ENCODE assay signal across 10 mouse cellular contexts in the genomic region with DNA sequence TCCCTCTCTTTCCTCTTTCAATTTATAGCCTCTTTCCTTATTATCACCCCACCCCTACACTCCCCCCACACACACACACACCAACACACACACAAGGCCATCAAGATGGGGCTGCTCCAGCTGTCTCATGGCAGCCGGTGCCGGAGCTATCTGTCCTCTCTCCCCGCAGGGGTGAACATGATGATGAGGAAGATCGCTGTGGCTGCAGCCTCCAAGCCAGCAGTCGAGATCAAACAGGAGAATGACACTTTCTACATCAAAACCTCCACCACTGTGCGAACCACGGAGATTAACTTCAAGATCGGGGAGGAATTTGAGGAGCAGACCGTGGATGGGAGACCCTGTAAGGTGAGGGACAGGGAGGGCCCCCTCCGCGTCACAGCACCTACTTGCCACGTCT. TPM values are rescaled to one million over a fixed set of nuclear protein-coding genes. Genes with fewer than 3 reads are reported as not detected.
DNase-seq lines count a peak whose midpoint lies in the region; ATAC-seq and TF ChIP-seq lines count a peak whose summit lies in the region.
"Had no signal": no experiment of that assay in that cellular context is flagged by ENCODE, and none has a peak within 500 bp of the region (broad histone marks: within the 10 kb centered on the region; RNA-seq: fewer than 3 reads in every experiment).

No protein-coding gene starts in this region.

- H3K36me3 ChIP-seq in neural tube, embryonic 11.5 days (ENCODE audit: control insufficient read depth, insufficient read depth, low read length): peaks cover 3% of the 10 kb centered on the region; the same call in 1 of the 2 replicates
- H3K36me3 ChIP-seq in liver, embryonic 14.5 days (replicated peaks; ENCODE audit: control insufficient read depth, insufficient read depth, low read depth): no peaks in the 10 kb centered on the region

- H3K9ac ChIP-seq in neural tube, embryonic 11.5 days (ENCODE audit: low read length): peak overlapping the region; percentile 53
- H3K9ac ChIP-seq in liver, embryonic 14.5 days (replicated peaks): no peak overlapping the region

- no peaks in the 10 kb centered on the region for H3K9me3 ChIP-seq in neural tube, embryonic 11.5 days (ENCODE audit: control insufficient read depth, low read length)
- no peaks in the 10 kb centered on the region for H3K9me3 ChIP-seq in liver, embryonic 14.5 days (ENCODE audit: control insufficient read depth, low read length)

- no peak for ATAC-seq in neural tube, embryonic 11.5 days (ENCODE audit: insufficient read depth, low FRiP score, low TSS enrichment)
- ATAC-seq in liver, embryonic 14.5 days (ENCODE audit: insufficient read depth): no peak

- no peaks in the 10 kb centered on the region for H3K27me3 ChIP-seq in neural tube, embryonic 11.5 days (ENCODE audit: control insufficient read depth, insufficient read depth, low read length)
- H3K27me3 ChIP-seq in liver, embryonic 14.5 days (ENCODE audit: control insufficient read depth, insufficient read depth, low read length): peaks cover 68% of the 10 kb centered on the region

- H3K4me2 ChIP-seq in neural tube, embryonic 11.5 days (ENCODE audit: low read depth): peak overlapping the region; percentile 86
- H3K4me2 ChIP-seq in liver, embryonic 14.5 days (ENCODE audit: low read depth): 0 out of 2 replicates have a peak overlapping the region, but pooled peaks have one; percentile 15

- peak; percentile 82 for DNase-seq in heart, adult 11 months
- no peak for DNase-seq in heart, postnatal 4 days
- DNase-seq in neural tube, embryonic 11.5 days (ENCODE audit: low spot score): no peak
- no peak for DNase-seq in neural tube, embryonic 10.5 days (ENCODE audit: extremely low spot score, low spot score)
- no peak for DNase-seq in liver, embryonic 14.5 days (ENCODE audit: low read depth in 3 of 3, low spot score in 3 of 3)
- no peak for DNase-seq in thymus, postnatal 25 days
- no peak for DNase-seq in right cerebral cortex, postnatal 4 days
- no peak for DNase-seq in cerebellum, adult 9-10 months
- DNase-seq: cerebellum, adult 11 months had no signal

- no peak for TF ChIP-seq CTCF in liver, embryonic 14.5 days (IDR thresholded peaks at IDR 0.05; ENCODE audit: low read depth)

- H3K27ac ChIP-seq in neural tube, embryonic 11.5 days (ENCODE audit: low read depth, low read length): 0 out of 2 replicates have a peak overlapping the region, but pooled peaks have one; percentile 21
- H3K27ac ChIP-seq in liver, embryonic 14.5 days: no peak overlapping the region

- H3K4me3 ChIP-seq in neural tube, embryonic 11.5 days (ENCODE audit: low read depth, low read length): peak overlapping the region; percentile 24
- no peak overlapping the region for H3K4me3 ChIP-seq in liver, embryonic 14.5 days (ENCODE audit: insufficient read depth in 1 of 2, low read depth in 2 of 2, low read length in 2 of 2)

- TF ChIP-seq EP300 in liver, embryonic 14.5 days (IDR thresholded peaks at IDR 0.05; ENCODE audit: low read depth): no peak

- 15% methylated on average over 12 of the region's 12 CpGs for WGBS in neural tube, embryonic 11.5 days
- 7% methylated on average over 12 of the region's 12 CpGs for WGBS in liver, embryonic 14.5 days (ENCODE audit: insufficient replicate concordance)

- H3K4me1 ChIP-seq in neural tube, embryonic 11.5 days (ENCODE audit: control insufficient read depth, insufficient read depth, low read length): peaks cover 45% of the 10 kb centered on the region
- no peaks in the 10 kb centered on the region for H3K4me1 ChIP-seq in liver, embryonic 14.5 days (replicated peaks; ENCODE audit: control insufficient read depth in 2 of 2, insufficient read depth in 2 of 2, low read length in 1 of 2)

RNA-seq across cellular contexts. Expression of a gene that starts 3.5 kb away (rescaled TPM):
- total RNA-seq in heart, postnatal 4 days (2021): 1 to 10 TPM in 1 of 2 experiments, under 1 TPM in 1; 0.91 to 1.0 TPM
- 565 and 607 TPM in 2 replicates for polyA plus RNA-seq in neural tube, embryonic 11.5 days (2014; fragmentation: Nextera tagmentation; extraction: Ambion mirVana)
- polyA plus RNA-seq in liver, embryonic 14.5 days (2012; rRNA removed): 0.17 and 0.23 TPM in 2 replicates
- 0.10 and 0.15 TPM in 2 replicates for polyA plus RNA-seq in liver, embryonic 14.5 days (2014; fragmentation: Nextera tagmentation; extraction: Ambion mirVana)
- total RNA-seq: neutrophil, adult 5-6 weeks had no signal

RNA-seq across cellular contexts. Expression of a gene that starts 18.9 kb away (rescaled TPM):
- 10 to 100 TPM; 66.5 to 70.4 TPM for total RNA-seq in heart, postnatal 4 days (2021)
- polyA plus RNA-seq in neural tube, embryonic 11.5 days (2014; fragmentation: Nextera tagmentation; extraction: Ambion mirVana): 59.5 and 60.2 TPM in 2 replicates
- polyA plus RNA-seq in liver, embryonic 14.5 days (2012; rRNA removed): 0.78 and 1.1 TPM in 2 replicates
- polyA plus RNA-seq in liver, embryonic 14.5 days (2014; fragmentation: Nextera tagmentation; extraction: Ambion mirVana): 0.80 and 0.83 TPM in 2 replicates

RNA-seq across cellular contexts. Expression of a gene that starts 21.4 kb away (rescaled TPM):
- 1 to 10 TPM; 7.7 to 8.9 TPM for total RNA-seq in heart, postnatal 4 days (2021)
- polyA plus RNA-seq in neural tube, embryonic 11.5 days (2014; fragmentation: Nextera tagmentation; extraction: Ambion mirVana): 14.5 and 16.9 TPM in 2 replicates
- 8.9 and 9.2 TPM in 2 replicates for polyA plus RNA-seq in liver, embryonic 14.5 days (2012; rRNA removed)
- polyA plus RNA-seq in liver, embryonic 14.5 days (2014; fragmentation: Nextera tagmentation; extraction: Ambion mirVana): 3.5 and 3.6 TPM in 2 replicates

RNA-seq across cellular contexts. Expression of a gene that starts 21.8 kb away (rescaled TPM):
- total RNA-seq in heart, postnatal 4 days (2021): 10 to 100 TPM; 20.1 to 21.2 TPM
- 52.3 and 53.9 TPM in 2 replicates for polyA plus RNA-seq in neural tube, embryonic 11.5 days (2014; fragmentation: Nextera tagmentation; extraction: Ambion mirVana)
- 9.3 and 14.8 TPM in 2 replicates for polyA plus RNA-seq in liver, embryonic 14.5 days (2012; rRNA removed)
- polyA plus RNA-seq in liver, embryonic 14.5 days (2014; fragmentation: Nextera tagmentation; extraction: Ambion mirVana): 9.7 and 11.0 TPM in 2 replicates

RNA-seq across cellular contexts. Expression of a gene that starts 32.6 kb away (rescaled TPM):
- 10 to 100 TPM; 68.2 to 68.9 TPM for total RNA-seq in heart, postnatal 4 days (2021)
- 76.1 and 79.2 TPM in 2 replicates for polyA plus RNA-seq in neural tube, embryonic 11.5 days (2014; fragmentation: Nextera tagmentation; extraction: Ambion mirVana)
- 43.9 and 50.1 TPM in 2 replicates for polyA plus RNA-seq in liver, embryonic 14.5 days (2012; rRNA removed)
- 37.9 and 43.4 TPM in 2 replicates for polyA plus RNA-seq in liver, embryonic 14.5 days (2014; fragmentation: Nextera tagmentation; extraction: Ambion mirVana)

Comparison
In these comparisons a context has a peak if more than half of its experiments do, and no peak if none do; other contexts are left out.
1. RNA of a gene that starts 3.5 kb away (polyA plus RNA-seq): 565 to 607 TPM in neural tube, embryonic 11.5 days; 0.10 to 0.23 TPM in liver, embryonic 14.5 days; every median in the first group is over 100 times any median in the second.
2. RNA of a gene that starts 18.9 kb away (polyA plus RNA-seq): 59.5 to 60.2 TPM in neural tube, embryonic 11.5 days; 0.78 to 1.1 TPM in liver, embryonic 14.5 days; every median in the first group is over 10 times any median in the second.